Mouse (Mus musculus) kidney, embryonic 14.5 days (tissue): ENCODE results near the gene Gabrb2. TPM values are rescaled to one million over a fixed set of nuclear protein-coding genes. Genes with fewer than 3 reads are reported as not detected.

Experiments used
- ATAC-seq: fragments of 200-750 bp; cut with Nextera tagmentation; 2 replicates; pipeline ENCODE4 v1.8.0; 2017; ENCODE audit warnings: moderate number of reproducible peaks, mild to moderate bottlenecking, moderate TSS enrichment, moderate library complexity; ENCODE audit not compliant: low FRiP score, low TSS enrichment
- H3K27ac ChIP-seq: fragments of 300-500 bp; sonication (generic); 2 replicates; pipeline ENCODE4 v1.5.1; 2014; ENCODE audit warnings: low read depth, mild to moderate bottlenecking, low read length, moderate library complexity, mixed read lengths
- H3K27me3 ChIP-seq: fragments of 300-500 bp; sonication (generic); 2 replicates; pipeline ENCODE4 v1.6.1; 2014; ENCODE audit warnings: mild to moderate bottlenecking, low read length; ENCODE audit not compliant: control insufficient read depth, insufficient read depth
- H3K36me3 ChIP-seq: fragments of 300-500 bp; sonication (generic); 2 replicates; pipeline ENCODE4 v1.6.1; 2014; ENCODE audit warnings: low read length, mixed read lengths; ENCODE audit not compliant: control insufficient read depth, insufficient read depth
- H3K4me1 ChIP-seq: fragments of 300-500 bp; sonication (generic); 2 replicates; pipeline ENCODE4 v1.6.1; 2014; ENCODE audit warnings: low read length, mixed read lengths; ENCODE audit not compliant: control insufficient read depth, insufficient read depth
- H3K4me2 ChIP-seq: fragments of 300-500 bp; sonication (generic); replicated peaks from 2 replicates; pipeline ENCODE4 v1.6.1; 2014; ENCODE audit warnings: low read depth, mild to moderate bottlenecking, low read length
- H3K4me3 ChIP-seq: fragments of 300-500 bp; sonication (generic); 2 replicates; pipeline ENCODE4 v1.5.1; 2014; ENCODE audit warnings: mild to moderate bottlenecking, low read length
- H3K9ac ChIP-seq: fragments of 300-500 bp; sonication (generic); 2 replicates; pipeline ENCODE4 v1.6.1; 2014; ENCODE audit warnings: low read depth, mild to moderate bottlenecking, low read length, moderate library complexity
- H3K9me3 ChIP-seq: fragments of 300-500 bp; sonication (generic); 2 replicates; pipeline ENCODE4 v1.6.1; 2016; ENCODE audit warnings: low read length; ENCODE audit not compliant: control insufficient read depth
- WGBS: fragments of 180-500 bp; shearing (Covaris S2); extraction: QIAGEN DNeasy Blood & Tissue Kit; methylation state at CpG from one replicate; pipeline ENCODE4 v1.1.7; 2014; 5-methylcytosine and 5-hydroxymethylcytosine counted together
- polyA plus RNA-seq: library from polyadenylated mRNA; unstranded; fragments of >200 nt; fragmentation: Nextera tagmentation; extraction: Ambion mirVana; gene quantifications from 2 replicates; pipeline ENCODE4 v1.2.1, GENCODE M21; 2014

Gabrb2 gene
- polyA plus RNA-seq, 1 experiment from 2014 or later, result 2.9 TPM

DNA sequence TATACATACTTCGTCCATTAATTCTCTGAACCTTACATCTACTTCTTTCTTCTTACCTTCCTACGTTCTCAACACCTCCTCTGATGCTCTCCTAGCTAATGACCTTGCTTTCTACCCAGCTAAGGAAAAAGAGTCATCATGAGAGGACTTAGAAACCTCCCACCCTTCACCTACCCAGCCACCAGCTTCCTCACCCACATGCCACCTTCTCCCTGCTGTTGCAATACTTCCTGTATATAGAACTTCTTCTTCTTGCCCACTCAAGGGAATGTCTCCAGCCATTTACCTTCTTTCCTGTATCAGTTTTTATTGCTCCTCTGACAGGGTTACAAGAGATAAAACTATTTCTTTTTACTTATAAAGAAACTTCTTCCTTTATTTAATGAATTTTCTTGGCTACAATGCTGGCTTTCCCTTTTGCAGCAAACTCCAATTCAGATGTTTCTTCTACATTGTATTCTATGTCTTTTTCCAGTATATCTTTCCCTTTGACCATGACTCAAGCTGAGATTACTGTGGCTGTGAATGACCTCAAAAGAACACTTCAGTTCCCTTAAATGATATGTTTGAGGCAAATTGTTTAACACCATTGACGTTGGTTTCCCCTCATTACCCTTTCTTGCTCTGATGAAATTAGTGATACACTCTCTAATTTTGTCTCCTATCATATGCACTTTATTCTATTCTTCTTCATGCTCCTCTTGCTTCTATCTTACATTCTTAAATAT lies 155.8 kb downstream of the Gabrb2 start:
- H3K9me3 ChIP-seq, result no peaks in the 10 kb centered on the region
- H3K27ac ChIP-seq, result no peak overlapping the region
- no peak for ATAC-seq
- no peak overlapping the region for H3K9ac ChIP-seq
- no peaks in the 10 kb centered on the region for H3K36me3 ChIP-seq
- no peak overlapping the region for H3K4me3 ChIP-seq
- H3K27me3 ChIP-seq, result no peaks in the 10 kb centered on the region
- 85% methylated on average over 3 of the region's 3 CpGs for WGBS
- H3K4me1 ChIP-seq, result no peaks in the 10 kb centered on the region
- H3K4me2 ChIP-seq, result no peak overlapping the region

- Histone ChIP-seq H3K4me3 (no peak overlapping the region), H3K9ac (no peak overlapping the region), H3K27me3 (no peaks in the 10 kb centered on the region), H3K27ac (no peak overlapping the region), H3K4me2 (no peak overlapping the region), H3K9me3 (no peaks in the 10 kb centered on the region), H3K36me3 (no peaks in the 10 kb centered on the region), H3K4me1 (no peaks in the 10 kb centered on the region)
- ATAC-seq, result no peak
- WGBS, result 71% methylated on average over 6 of the region's 6 CpGs
These were observed 160.2 kb downstream of the Gabrb2 start for GRCm38 (mm10) chr11:42579804-42580203.

DNA sequence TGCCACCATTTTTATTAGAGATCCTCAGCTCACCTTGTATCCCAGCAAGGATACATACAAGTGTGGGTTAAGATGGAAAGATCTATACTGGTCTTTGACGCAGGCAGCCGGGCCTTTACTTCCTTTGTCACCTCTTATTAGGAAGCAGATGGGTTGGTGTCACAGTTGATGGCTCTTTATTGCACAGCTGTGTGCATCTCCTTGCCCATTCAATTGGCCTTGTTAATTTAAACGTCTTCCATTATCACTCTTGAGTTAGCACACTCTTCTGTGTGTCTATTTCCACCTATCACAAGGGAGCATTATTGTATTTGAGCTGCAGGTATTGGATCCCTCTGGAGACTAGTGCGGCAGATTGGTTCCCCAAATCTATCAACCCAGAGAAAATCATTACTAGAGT lies 161.6 kb downstream of the Gabrb2 start:
- WGBS, result 38% methylated on average over 4 of the region's 4 CpGs
- no peaks in the 10 kb centered on the region for H3K9me3 ChIP-seq

DNA sequence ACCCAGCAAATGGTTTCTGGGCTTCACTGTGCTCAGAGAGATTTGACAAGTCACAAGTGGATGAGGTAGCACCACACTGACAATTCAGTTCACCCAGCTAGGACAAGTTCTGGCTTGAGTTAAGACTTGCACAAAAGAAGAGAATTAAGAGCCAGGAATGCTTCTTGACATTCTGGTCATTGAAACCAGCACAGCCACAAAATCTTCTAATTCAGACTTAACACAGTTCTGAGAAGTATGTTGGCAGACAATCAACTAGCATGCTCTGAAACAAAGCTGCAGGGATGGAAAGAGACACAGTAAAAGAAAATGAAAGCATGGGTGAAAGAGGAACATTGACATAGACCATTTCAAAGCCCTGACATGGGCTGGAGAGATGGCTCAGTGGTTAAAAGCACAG lies 162.2 kb downstream of the Gabrb2 start:
- Histone ChIP-seq H3K9ac (no peak overlapping the region), H3K9me3 (no peaks in the 10 kb centered on the region), H3K27ac (no peak overlapping the region), H3K4me2 (no peak overlapping the region), H3K4me1 (no peaks in the 10 kb centered on the region), H3K27me3 (no peaks in the 10 kb centered on the region), H3K36me3 (no peaks in the 10 kb centered on the region), H3K4me3 (no peak overlapping the region)
- no peak for ATAC-seq

More for the DNA sequence above, 161.6 kb downstream of the Gabrb2 start:
- H3K36me3 ChIP-seq, result no peaks in the 10 kb centered on the region
- no peak for ATAC-seq
- no peak overlapping the region for H3K27ac ChIP-seq
- H3K4me3 ChIP-seq, result no peak overlapping the region
- no peaks in the 10 kb centered on the region for H3K27me3 ChIP-seq
- no peaks in the 10 kb centered on the region for H3K4me1 ChIP-seq
- H3K9ac ChIP-seq, result no peak overlapping the region
- H3K4me2 ChIP-seq, result no peak overlapping the region

DNA sequence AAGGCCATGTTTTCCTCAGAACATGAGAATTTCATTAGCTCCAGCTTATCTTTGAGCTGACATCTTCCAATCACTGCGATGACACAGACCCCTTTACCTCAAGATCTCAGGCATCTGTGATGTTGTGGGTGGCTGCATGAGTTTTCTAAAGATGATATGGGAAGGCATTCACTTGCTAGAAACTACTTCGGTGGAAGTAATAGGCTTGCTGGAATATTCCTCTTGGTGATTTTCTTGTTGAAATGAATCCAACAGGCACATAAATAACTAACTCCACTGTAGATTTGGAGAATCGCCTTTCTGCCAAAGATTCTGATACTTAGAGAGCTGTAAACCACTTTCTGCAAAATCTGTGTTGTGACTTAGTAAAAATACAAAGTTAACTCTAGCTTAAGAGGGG lies 172.9 kb downstream of the Gabrb2 start:
- no peak overlapping the region for H3K9ac ChIP-seq
- WGBS, result 77% methylated on average over 3 of the region's 3 CpGs
- H3K36me3 ChIP-seq, result no peaks in the 10 kb centered on the region
- no peak overlapping the region for H3K4me3 ChIP-seq
- no peaks in the 10 kb centered on the region for H3K27me3 ChIP-seq
- no peak overlapping the region for H3K4me2 ChIP-seq
- no peak overlapping the region for H3K27ac ChIP-seq
- ATAC-seq, result no peak
- no peaks in the 10 kb centered on the region for H3K4me1 ChIP-seq
- H3K9me3 ChIP-seq, result no peaks in the 10 kb centered on the region

DNA sequence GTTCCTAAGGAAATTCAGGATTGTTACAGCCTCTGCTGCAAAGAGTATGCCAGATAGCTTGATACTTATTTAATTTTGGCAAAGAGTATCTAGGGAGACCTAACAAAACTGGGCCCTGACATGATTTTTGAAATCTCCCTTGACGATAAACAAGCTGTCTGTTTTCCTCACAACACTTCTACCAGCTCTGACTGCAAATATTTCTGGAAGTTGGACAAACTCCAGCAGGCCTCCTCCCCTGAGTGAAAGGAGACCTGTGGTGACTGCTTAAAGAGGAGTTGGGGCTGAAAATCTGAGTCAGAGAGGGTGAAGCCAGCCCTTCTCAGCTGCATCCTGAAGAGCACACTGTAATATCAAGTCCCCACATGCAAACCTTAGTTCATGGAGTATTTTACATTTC lies 186.7 kb downstream of the Gabrb2 start:
- Histone ChIP-seq H3K9me3 (no peaks in the 10 kb centered on the region), H3K9ac (no peak overlapping the region), H3K27me3 (no peaks in the 10 kb centered on the region), H3K4me2 (no peak overlapping the region), H3K4me3 (no peak overlapping the region), H3K27ac (no peak overlapping the region), H3K36me3 (no peaks in the 10 kb centered on the region), H3K4me1 (no peaks in the 10 kb centered on the region)
- WGBS, result 72% methylated on average over 1 of the region's 1 CpGs
- no peak for ATAC-seq

DNA sequence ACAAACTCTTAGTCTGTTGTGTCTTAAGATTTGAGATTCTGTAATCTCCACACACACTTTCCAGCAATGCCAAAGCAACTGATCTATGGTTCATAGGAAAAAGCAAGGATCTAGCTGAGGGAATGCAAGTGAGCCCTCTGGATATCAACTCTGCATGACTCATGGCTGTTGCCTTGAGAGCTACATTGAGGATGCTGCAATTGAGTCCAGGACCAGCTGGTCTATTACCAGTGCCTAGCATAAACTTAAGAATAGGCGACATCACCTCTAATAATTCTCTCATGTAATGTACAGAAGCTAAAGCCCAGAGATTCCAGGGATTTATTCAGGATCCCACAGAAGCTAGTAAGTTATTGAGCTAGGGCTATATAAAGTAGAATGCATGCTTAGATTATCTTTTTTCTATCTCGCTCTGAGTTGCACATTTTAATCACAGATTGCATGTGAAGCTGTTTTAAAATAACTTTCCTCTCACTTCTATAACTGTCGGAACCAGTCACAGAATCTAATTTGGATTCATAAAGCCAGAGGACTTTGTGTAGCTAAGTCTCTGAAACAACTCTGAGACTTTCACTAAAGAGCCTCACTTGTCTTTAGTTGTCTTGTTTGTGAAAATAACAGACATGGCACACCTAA lies 189.7 kb downstream of the Gabrb2 start:
- Histone ChIP-seq H3K9ac (no peak overlapping the region), H3K4me3 (no peak overlapping the region), H3K36me3 (no peaks in the 10 kb centered on the region), H3K27ac (no peak overlapping the region), H3K4me2 (no peak overlapping the region), H3K9me3 (no peaks in the 10 kb centered on the region), H3K4me1 (no peaks in the 10 kb centered on the region), H3K27me3 (no peaks in the 10 kb centered on the region)
- no peak for ATAC-seq
- 88% methylated on average over 3 of the region's 3 CpGs for WGBS

DNA sequence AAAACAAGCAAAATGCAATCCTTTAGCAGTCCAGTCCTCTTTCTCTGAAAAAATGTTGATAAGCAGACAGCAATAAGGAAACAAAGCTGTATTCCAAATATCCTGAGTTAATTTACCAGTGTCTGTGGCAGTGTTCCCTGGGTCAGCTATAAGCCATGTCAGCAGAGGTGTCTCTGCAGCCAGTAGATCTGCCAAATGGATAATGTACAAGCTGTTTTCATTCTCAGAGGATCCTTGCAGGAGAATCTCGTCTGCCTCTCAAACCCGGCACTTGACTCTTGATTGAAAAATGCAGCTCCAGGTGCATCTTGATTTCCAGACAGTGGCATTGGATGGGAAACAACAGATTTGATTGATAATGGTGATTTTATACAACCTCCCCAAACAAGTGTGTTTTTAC lies 198.6 kb downstream of the Gabrb2 start:
- Histone ChIP-seq H3K9me3 (no peaks in the 10 kb centered on the region), H3K27me3 (no peaks in the 10 kb centered on the region), H3K9ac (no peak overlapping the region), H3K36me3 (no peaks in the 10 kb centered on the region), H3K4me3 (no peak overlapping the region), H3K4me2 (no peak overlapping the region), H3K27ac (no peak overlapping the region), H3K4me1 (no peaks in the 10 kb centered on the region)
- WGBS, result 48% methylated on average over 2 of the region's 2 CpGs
- no peak for ATAC-seq

- WGBS, result 89% methylated on average over 4 of the region's 4 CpGs
- H3K9ac ChIP-seq, result no peak overlapping the region
- H3K27ac ChIP-seq, result no peak overlapping the region
- no peak overlapping the region for H3K4me3 ChIP-seq
- no peaks in the 10 kb centered on the region for H3K4me1 ChIP-seq
- no peak for ATAC-seq
- no peak overlapping the region for H3K4me2 ChIP-seq
- no peaks in the 10 kb centered on the region for H3K27me3 ChIP-seq
- H3K36me3 ChIP-seq, result no peaks in the 10 kb centered on the region
- no peaks in the 10 kb centered on the region for H3K9me3 ChIP-seq
These were observed 201.6 kb downstream of the Gabrb2 start for GRCm38 (mm10) chr11:42621109-42621508.
